Mouse (Mus musculus) G1E (cell line): Measurements from ENCODE around the gene Scnn1b.

Source experiments
- CTCF ChIP-seq: IDR thresholded peaks from 2 replicates; pipeline ENCODE4 v1.5.1; 2012; ENCODE audit warnings: low read depth, low read length, inconsistent platforms, mixed read lengths
- GATA1 ChIP-seq: IDR thresholded peaks from 2 replicates; pipeline ENCODE4 v1.6.1; 2012; ENCODE audit warnings: borderline replicate concordance, low read length, inconsistent platforms, mixed read lengths
- GATA2 ChIP-seq: IDR thresholded peaks from 2 replicates; pipeline ENCODE4 v1.6.1; 2012; ENCODE audit warnings: low read depth, low read length, inconsistent platforms, borderline replicate concordance
- POLR2AphosphoS5 ChIP-seq: IDR thresholded peaks from 2 replicates; pipeline ENCODE4 v1.6.1; 2012; ENCODE audit warnings: low read depth, low read length, inconsistent platforms; ENCODE audit not compliant: insufficient replicate concordance
- TAL1 ChIP-seq: conservative IDR thresholded peaks from 2 replicates; pipeline ENCODE4 v1.6.1; 2012; ENCODE audit warnings: low read depth, low read length, inconsistent platforms, mixed read lengths

- TF ChIP-seq POLR2AphosphoS5 (no peak), CTCF (no peak), GATA1 (no peak), TAL1 (no peak), GATA2 (no peak)
Observed at GRCm38 (mm10) chr7:121931246-121931645, 66.4 kb downstream of the Scnn1b start.
